Mouse (Mus musculus) frontal cortex, postnatal 36 days (tissue): ENCODE measurements around the gene Olfr1394.
A peak's percentile ranks its signal among the peaks of the same experiment; 100 is the strongest.
"Not testable (repeated sequence)": the region's sequence is repeated elsewhere in the genome, so short reads cannot be mapped to it uniquely, and the experiment has no call there.

Experiments used
- DNase-seq, 2 experiments: peaks; one replicate each; pipeline ENCODE4 v3.0.0; 2022; ENCODE audit warnings: low spot score in 2 of 2

Gene Olfr1394

DNA sequence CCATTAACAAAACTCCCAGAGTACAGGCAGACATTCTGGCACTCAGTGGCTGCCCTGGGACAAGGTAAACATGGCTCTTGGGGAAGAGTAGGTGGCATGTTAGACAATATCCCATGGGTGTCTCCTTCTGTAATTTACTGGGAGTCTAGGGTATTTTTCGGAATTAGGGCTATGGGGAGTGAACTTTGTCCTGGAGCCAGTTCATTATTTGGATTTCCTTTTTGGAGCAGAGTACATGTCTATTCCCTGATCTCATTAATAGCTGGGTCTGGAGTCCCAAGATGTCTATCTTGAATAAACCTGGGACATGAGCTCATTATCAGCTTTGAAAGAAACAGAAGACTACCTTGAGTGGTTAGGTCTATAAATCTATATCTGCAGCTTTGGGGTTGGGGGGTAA lies at the start of gene Olfr1394:
Gene Olfr1394, plus strand, starts transcription at position 301 of the 400 bp plus-strand sequence.
- no peak for DNase-seq

DNA sequence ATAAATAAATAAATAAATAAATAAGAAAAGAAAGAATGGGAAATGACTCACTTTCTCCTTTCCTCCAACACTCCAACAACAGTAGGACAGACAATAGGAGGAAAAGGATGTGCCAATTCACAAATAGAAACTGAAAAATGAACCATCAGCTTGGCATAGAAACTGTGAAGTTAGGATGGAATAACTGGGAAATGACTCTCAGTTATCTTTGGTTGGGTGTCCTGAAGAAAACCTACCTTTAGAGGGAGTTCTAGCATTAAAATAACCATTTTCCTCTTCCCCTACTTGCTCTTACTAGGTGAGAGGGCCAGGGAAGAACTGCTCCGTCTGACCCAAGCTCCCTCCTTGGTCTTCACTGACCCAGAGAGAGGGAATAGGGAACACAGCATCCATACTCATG lies 48.4 kb upstream of the Olfr1394 start:
- no peak for DNase-seq

DNA sequence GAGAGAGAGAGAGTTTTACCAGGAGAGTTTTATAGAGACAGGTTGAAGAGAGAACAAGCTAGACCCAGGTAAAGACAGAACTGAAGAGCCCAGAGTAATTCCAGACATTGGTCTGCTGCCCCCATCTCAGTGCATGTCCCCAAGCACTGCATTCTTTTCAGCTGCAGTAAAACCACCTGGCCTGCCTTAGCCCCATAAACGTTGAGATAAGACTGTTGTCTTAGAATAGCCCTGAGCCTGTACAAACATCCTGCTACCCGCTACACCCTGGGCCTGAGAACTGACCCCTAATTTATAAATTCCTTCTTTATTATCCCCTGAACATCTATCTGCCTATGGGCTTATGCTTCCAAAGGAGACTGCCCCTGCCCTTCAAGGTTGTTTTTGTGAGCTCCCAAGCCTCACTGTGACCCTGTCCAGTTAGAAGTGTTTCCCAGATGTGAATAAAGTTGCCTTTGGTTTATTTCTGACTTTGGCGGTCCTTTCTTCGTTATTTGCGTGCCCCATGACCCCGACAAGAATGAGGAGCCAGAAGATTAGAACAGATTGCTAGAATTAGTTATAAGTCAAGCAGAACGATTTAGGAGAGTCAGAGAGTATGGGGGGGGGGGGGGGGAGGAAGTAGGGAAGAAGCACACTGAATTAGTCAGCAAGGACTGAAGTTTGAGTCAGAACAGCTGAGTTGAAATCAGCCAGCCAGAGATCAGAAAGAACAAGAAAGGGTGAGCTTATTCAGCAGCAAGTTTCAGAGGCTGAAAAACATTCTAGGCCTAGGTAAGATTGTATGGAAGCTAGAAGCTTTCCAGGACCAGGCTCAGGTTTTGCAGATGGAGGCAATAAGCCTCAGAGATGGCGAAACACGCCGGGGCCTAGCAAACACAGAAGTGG lies 46.3 kb upstream of the Olfr1394 start:
- DNase-seq = no peak

DNA sequence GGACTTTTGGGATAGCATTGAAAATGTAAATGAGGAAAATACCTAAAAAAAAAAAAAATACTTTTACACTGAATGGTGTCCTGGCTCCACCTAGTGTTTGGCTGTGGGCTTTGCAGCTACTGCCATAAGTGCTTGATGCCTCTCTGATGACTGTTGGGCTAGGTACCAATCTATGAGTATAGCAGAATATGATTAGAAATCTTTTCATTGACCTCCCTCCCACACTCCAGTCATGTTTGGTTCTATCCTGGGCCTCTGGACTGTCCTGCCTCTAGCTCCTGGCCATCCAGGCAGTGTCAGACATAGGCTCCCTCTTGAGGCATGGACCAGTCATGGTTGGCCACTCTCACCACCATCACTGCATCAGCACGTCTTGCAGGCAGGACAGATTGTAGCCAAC lies 45.3 kb upstream of the Olfr1394 start:
- peak in 1 of 2 experiments; percentile 31 for DNase-seq

DNA sequence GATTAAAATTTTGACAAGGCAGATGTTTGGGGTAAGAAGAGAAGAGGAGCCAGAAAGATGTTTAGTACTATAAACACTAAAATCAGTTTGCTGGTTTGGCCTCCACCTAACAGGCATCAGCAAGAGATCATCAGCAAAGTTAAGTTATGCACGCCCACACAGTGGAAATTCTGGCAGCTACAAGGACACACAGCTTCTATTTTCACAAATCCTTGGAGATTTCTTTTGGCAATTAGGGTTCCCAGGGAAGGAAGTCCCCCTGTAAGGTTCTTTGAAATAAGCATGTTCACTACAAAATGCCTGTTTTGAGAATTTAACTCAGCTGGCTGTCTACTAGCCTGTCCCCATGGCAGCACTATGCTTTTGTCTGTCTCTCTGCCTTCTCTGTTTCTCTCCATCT lies 43.2 kb upstream of the Olfr1394 start:
- peak in 1 of 2 experiments; percentile 21 for DNase-seq

DNA sequence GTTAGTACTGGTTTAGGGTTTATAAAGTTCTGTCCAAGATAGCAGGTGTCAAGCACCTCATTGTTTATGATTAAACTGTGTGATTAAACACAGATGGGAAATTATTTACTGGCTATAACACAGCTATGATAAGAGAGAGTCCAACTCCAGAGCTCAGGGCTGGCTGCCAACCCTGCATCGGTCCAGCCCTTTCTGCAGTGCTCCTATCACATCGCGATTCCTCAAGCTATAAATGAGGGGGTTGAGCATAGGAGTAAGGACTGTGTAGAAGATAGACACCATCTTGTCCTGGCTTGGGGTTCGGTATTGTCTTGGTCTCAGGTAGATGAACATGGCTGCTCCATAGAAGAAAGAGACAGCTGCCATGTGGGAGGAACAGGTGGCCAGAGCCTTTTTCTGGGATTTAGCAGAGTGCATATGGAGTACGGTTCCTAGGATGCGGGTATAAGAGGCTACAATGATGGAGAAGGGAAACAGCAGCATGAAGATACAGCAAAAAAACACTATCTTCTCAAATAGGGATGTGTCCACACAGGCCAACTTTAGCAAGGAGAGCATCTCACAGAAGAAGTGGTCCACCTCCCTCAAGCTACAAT lies 41.5 kb upstream of the Olfr1394 start:
- peak in 1 of 2 experiments; percentile 34 for DNase-seq

DNA sequence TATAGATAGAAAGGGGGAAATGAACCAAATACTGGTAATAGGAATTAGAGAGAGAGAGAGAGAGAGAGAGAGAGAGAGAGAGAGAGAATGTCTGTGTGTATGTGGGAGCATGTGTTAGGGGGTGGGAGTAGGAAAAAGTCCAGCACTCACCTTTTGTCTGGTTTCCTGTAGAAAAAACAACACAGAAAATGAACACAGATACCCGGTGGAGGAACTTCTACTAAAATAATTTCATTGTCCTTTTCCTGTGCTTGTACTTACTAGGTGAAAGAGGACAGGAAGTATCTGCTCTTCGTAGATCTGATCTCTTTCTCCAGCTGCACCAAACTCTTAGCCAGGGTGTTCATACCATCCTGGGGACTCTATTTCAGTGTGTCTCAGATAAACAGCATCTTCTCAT lies 40.0 kb upstream of the Olfr1394 start:
- no peak for DNase-seq

DNA sequence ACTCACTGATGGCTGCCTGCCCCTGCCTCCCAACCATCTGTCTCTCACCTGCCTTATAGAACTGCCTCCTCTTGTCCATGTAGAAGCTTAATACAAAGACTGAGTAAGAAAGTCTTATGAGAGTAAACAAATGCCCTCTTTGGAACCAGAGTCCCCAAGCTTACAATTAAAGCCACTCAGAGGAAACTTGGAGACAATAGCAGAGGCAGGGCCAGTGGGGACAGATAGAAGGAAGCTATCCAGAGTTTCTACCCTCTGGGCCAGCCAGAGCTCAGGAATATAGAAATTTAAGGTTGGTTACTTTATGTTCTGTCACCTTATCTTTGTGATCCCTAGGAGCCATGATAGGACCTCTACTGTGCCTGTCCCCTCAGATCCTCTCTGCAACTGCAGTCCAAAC lies 39.4 kb upstream of the Olfr1394 start, which contains the start of gene Olfr1396:
Gene Olfr1396, minus strand, starts transcription at position 101 of the 400 bp plus-strand sequence.
- no peak for DNase-seq

DNA sequence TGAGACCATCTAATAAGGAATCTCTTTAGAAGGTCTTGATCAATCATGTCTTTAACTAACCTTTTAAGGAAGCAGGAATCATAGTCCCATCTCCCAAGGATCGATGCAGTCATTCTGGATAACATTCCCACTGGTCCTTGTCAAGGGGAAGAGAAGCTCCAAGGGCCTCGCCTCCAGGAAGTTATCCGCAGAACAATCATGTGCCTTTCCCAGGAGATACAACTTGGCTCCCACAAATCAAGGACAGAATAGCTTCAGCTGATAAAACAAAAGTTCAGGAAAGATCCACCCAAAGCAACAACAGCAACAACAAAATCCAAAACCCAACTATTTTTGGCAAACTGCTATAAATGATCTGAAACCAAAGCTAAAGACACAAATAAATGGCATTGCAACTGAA lies 34.5 kb upstream of the Olfr1394 start:
- DNase-seq = no peak

DNA sequence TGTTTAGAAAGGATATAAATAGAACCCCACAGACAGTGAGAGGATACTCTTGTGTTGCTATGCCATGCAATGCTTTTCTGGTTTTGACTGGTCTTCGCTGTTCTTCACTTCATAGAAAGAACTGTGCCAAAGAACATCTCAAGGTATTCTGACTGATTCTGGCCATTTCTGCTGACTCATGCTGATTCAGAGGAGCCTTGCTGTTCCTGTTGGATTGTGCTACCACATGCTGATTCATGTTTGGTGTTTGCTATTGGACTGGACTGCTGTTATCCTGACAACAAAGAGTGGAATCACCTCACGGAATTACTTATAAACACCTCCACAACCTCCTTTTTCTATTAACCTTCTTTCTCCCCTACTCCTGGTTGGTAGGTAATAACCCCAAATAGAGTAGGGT lies 30.0 kb upstream of the Olfr1394 start:
- peak in 1 of 2 experiments; percentile 12 for DNase-seq

DNA sequence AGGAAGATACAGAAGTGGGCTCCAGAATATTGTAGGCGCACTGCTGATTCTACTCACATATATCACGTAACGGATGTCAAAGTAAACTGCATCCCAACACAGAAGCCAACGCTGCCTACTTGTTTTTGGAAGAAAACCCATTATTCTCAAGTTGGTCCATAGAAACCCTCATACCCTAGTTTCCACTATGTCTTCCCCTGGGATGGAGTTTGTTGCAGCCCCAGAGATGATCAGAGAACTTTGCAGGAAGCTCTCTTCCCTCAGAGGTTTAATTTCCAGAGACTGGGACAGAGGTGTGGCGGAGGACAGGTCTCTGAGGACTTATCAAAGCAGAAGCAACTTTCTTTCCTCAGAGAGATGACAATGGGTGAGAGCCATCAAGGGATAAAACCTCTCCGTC lies 12.2 kb upstream of the Olfr1394 start, which contains the start of gene Olfr1395:
Gene Olfr1395, plus strand, starts transcription at position 301 of the 400 bp plus-strand sequence.
- no peak for DNase-seq

DNA sequence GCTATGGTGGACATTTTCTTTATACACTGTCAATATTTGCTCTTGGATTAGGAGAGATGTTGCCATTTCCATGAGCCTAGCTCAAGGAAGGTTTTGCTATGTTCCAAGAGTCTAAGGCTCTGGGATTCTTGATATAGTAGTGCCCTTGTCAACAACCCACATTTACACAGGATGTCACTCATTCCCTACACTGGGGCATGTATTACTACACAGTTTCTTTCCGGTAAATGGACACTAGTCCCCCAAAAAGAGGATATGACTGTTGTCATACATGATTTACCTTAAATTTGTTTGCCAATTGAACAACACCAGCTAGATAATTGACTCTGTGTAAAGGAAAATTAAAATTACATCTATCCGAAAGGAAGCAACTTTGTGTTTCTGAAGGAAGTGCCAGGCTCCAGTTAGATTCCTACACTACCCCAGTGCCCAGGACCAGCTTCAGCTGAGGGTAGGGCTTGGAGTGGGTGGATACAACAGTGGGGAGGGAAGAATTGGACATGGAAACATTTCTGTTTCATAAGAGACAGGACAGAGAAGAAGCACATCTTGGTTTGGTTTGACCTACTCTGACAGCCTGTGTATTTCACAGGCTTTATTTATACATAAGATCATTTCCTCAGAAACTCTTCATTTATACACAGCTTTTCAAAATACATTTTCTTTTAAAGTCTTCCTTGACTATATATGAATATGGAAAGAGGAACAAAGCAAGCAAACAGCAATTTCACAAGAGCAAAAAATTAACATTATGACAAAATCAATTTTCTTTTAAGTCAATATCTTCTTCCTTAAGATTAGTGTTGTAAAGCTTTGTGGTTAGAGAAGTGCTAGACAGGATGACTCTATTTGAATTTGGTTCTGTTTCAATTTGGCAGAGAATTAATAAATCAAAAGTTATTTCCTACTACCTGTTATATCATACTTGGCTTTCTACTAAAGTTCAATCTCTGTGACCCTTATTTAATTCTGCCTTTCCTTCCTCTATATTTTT lies 2.9 kb downstream of the Olfr1394 start:
- DNase-seq = no peak

DNA sequence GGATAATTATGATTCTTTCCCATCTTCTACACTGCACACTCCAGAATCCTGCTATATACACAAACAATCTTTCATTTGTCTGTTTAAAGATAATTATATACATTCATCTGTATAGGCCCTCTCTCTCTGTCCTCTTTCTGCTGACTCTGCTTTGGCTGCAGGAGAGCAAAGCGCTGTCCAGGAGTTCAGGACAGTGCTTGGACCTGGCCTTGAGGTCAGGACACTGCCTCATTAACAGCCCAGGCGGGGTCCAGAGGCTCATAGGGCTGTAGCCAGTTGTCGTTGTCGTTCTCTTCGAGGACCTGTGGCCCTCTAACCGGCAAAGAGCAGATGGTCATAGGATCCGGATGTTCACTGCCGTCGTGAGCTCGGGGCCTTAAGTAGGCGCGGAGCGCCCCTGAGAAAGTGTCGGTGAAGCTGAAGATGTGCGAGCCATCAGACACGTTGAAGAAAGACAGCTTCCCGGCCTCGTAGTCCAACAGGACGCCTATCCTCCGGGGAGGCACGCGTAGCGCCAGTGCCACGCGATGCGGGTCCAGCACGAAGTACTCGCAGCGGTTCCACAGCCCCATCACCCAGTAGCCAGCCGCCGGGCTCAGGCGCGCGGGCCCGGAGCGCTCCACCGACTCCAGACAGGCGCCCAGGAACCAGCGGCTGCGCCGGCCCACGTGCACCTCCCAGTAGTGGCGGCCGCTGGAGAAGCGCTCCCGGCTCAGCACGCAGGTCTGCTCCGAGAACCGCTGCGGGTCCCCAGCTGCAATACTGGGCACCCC lies 14.8 kb downstream of the Olfr1394 start:
- peak; percentile 14 to 19 for DNase-seq

DNA sequence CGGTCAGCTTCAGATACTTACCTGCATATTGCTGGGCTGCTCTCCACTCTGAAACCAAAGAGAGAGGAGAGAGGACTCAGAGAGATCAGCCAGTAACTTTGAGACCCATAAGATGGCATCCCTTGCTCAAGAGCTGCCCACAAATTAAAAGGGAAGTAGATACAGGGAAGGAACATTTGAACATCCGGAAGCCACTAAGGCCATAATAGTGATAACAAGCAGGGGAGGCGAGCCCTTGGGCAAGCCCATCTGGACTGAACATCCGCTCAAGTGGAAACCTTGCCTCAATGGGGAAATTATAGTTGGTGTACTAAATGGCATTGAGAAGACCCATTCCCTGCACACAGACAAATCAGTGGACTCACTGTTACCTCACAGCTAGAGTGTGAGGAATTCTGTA lies 16.4 kb downstream of the Olfr1394 start:
- DNase-seq = no peak

DNA sequence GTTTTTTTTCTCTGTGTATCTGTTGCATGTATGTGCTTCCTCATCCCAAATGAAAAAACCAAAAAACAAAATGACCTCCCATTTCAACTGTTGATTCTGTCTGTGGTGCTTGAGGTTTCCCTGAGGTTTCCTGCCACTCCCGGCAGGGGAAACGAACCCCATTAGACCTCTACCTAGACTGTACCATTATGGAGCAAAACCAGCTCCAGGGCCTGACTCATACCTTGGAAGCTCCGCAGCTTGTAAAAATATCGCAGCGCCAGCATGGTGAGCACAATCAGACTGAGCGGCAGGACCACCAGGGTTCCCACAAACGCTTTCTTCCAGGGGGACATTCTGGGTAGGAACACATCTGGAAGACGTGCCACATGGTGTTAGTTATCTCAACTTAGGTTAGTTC lies 21.2 kb downstream of the Olfr1394 start:
- no peak for DNase-seq

DNA sequence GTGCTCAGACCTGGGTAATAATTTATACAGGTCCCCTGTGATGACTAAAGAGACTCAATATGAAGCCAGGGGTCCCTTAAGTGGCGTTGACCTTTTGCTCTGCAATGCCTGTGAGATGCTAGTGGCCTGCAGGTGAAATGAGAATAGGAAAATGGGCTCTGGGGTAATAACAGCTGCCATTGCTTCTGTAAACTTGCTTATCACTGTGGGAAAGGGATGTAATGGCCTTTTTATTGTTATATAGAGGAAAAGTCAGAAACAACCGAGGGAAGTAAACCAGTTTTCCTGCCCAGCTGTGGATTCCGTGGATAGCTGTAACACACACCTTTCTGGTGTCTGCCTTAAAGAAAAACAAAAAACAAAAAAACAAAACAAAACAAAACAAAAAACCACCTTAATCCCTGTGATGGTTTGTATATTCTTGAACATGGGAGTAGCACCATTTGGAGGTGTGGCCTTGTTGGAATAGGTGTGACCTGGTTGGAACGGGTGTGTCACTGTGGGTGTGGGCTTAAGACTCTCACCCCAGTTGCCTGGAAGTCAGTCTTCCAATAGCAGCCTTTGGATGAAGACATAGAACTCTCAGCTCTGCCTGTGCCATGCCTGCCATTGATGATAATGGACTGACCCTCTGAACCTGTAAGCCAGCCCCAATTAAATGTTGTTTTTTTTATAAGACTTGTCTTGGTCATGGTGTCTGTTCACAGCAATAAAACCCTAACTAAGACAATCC lies 22.0 kb downstream of the Olfr1394 start:
- DNase-seq = not testable (repeated sequence)

DNA sequence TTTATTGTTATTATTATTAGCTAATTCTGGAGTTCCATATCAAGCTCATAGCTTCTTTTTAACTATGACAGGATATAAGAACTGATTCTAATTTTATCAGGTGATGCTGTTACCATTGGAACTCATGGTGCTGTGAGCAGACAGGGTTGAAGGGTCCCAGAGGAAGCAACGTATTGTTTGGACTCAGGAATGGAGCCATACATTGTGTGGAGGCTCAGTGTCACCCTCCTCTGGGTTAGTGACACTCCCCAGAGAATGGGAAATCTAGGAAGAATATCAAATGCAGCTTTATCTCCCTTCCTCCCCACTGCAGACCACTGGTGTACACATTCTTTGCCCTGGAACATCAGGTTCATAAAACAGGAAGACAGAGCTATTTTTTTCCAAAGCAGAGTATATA lies 29.0 kb downstream of the Olfr1394 start:
- no peak for DNase-seq

DNA sequence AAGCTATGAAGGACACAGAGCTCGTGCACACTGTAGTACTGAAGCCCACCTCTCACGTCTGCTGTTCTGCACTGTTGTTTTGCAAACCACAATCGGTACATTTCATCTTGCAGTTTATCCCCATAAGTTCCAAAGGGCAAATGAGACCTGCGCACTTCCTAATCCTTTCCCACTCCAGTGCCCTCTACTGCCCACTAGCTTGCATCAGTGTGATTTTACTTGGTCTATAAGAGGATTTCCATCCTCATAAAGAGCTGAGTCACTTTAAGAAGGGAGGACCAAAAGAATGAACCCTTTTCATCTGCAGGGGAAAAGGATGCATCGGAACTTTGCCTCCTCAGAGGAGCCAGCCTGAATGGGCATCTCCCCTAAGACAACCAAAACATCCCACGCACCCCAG lies 32.3 kb downstream of the Olfr1394 start:
- DNase-seq = no peak

DNA sequence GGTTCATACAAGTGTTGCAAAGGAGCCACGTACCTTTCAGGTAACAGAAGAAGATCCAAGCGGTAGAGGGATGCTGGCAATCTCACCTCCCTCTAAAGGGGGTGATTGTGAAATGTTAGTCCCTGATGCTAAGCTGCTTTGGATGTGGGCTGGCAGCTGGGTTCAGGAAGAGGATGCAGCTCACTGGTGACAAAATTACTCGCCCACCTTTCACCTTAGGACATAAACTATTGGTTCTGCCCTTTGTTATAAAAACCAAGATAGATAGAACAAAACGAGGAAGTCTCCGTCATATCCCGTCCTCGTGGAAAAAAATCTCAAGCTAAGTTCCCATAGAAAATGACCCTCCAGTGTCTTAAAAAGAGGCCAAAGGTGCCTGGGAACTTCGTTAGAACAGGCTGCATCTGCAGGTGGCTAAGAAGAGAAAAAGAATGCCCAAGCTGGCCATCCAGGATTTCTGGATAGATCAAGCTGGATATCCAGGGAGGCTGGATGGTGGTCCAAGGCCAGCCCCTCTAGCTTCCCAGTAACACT lies 32.8 kb downstream of the Olfr1394 start, which contains the start of gene Btnl9:
Gene Btnl9, minus strand, starts transcription at position 205 of the 534 bp plus-strand sequence.
- DNase-seq = no peak

DNA sequence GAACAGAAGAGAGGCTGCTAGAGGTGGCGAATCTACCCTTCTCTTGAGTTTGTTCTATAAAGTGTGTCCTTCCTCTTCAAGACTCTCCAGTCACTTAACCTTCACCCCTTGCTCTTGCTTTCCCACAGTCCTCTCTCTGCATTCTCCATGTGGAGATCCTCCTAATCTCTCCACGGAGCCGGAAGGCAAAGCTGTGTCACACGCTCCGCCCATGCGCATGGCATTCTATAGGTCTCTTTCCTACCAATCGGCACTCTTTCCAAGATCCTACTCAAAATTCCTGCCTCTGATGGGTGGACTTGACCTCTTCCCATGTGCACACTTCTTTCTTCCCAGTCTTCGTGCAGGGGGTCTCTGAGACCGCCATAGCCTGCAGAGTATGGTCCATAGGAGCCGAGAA lies 33.5 kb downstream of the Olfr1394 start:
- no peak for DNase-seq
